Mouse (Mus musculus) telencephalon, adult 2 months (tissue): ENCODE measurements at regions not wholly inside any gene's neighbourhood (a gene's known extent, or its start where the extent isn't known, plus 50 kb on each side); places are given as distances from the start of the nearest gene placed in this dataset.
"Not testable (repeated sequence)": the region's sequence is repeated elsewhere in the genome, so short reads cannot be mapped to it uniquely, and the experiment has no call there.

ENCODE experiments used
- DNase-seq: peaks from one replicate; pipeline ENCODE4 v3.0.0-alpha.2; 2011; ENCODE audit warnings: low read depth, low spot score

DNA sequence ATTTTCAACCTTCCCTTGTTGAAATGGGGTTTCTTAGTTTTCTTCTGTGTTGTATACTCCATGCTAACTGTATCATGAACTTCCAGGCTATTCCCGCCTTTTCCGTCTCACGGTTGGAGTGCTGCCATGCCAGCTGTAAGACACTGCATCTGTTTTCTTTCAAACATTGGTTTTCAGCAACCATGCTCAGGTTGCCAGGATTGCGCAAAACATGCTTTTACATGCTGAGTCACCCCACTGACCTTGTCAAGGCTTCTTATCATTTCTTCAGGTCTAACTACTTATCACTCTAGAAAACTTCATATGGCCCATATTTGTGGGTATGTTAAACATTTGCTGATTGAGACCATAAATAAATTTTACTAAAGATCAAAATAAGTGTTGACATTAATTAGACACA lies 551.2 kb downstream of the Tlr4 start:
- DNase-seq, result no peak

DNA sequence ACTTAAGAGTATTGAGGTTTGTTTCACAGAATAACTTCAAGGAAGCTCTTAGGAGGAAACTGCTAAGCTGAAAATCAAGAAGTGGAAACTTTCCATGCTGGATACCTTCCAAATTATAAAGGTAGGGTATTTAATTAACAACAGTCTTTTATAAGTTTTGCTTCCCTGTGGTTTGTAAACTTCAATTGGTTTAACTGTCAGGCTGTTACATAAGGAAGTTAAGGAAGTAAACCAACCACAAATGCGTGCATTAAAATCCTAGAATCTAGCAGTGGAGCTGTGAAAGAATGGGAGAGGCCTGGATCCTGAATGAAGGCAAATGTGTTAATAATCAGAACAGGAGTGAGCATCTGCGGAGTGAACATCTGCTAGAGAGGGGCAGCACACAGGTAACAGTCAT lies 560.5 kb downstream of the Tlr4 start:
- DNase-seq, result no peak

DNA sequence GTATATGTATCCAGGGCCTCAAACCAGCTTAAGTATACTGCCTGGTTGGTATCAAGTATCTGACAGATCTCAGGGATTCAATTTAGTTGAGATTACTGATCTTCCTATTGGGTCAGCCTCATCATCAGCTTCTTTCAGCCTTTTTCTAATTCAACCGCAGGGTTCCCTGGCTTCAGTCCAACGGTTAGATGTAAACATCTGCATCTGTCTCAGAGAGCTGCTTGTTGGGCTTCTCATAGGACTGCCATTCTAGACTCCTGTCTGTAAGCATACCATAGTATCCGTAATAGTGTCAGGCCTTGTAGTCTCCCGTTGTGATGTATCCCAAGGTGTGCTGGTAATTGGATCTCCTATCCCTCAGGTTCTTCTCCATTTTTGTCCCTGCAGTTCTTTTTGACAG lies 575.6 kb downstream of the Tlr4 start:
- no peak for DNase-seq

DNA sequence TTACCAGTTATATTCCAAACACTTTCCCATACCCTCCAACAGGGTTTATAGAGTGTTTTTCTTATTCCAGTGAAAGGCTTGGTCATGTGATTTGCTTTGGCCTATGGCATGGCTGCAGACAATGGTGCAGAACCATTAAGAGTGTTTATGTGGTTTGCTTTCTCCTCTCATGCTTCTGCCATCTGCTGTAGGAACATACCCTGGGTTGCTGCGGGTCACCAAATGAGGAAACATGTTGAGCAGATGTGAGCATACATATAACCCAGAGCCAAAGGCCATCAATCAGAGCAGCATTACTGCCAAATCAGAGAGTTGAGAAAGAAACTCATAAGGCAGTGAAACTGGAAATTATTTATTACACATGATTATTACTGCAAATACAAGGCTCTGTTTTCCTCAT lies 596.7 kb downstream of the Tlr4 start:
- no peak for DNase-seq

DNA sequence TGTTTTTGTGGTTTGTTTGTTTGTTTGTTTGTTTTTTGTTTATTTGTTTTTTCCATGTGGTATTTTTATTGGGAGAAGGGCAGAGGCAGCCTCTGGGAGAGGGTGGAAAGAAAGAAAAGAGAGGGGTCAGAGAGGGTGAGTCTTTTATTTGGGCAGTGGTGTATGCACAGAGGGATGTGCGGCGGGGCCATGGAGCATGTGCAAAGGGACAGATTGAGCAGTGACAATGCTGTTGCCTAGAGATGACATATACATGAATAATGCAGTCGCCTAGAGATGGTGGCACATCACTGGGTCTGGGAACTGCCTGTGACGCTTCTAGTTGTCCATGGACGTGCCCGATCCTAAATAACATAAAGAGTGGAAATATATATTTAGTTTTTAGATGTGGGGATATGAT lies 598.3 kb downstream of the Tlr4 start:
- DNase-seq, result no peak

DNA sequence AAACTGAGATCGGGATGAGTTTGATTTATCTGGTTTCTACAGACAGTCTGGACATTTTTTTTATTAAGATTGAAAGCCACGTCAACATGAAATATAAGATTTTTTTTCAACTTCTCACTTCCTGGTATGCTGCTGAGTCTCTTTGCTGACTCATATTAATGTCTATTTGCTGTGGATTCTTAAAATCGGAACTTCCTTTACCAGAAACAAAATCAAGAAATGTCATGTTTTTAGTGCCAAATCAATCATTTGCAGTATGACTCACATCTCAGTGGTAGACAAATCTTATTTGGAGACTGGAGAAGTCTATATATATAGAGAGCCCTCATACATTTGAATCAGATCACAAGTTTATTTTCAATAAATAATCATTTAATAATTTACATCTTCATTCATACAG lies 620.5 kb downstream of the Tlr4 start:
- DNase-seq, result no peak

DNA sequence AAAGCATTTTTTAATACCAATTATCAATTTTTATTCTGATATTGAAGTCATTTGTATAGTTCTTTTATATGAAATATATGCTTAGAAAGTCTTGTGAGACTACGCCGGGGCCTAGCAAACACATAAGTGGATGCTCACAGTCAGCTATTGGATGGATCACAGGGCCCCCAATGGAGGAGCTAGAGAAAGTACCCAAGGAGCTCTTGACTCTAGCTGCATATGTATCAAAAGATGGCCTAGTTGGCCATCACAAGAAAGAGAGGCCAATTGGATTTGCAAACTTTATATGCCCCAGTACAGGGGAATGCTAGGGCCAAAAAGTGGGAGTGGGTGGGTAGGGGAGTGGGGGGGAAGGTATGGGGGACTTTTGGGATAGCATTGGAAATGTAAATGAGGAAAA lies 632.5 kb downstream of the Tlr4 start:
- not testable (repeated sequence) for DNase-seq

DNA sequence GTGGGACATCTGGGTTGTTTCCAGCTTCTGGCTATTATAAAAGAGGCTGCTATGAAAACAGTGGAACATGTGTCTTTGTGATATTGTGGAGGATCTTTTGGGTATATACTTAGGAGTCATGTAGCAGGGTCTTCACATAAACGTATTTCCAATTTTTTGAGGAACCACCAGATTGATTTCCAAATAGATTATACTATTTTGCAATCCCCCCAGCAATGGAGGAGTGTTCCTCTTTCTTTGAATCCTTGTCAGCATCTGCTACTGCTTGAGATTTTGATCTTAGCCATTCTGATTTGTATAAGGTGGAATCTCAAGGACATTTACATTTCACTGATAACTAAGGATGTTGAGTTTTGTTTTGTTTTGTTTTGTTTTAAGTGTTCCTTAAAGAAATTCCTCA lies 645.6 kb downstream of the Tlr4 start:
- DNase-seq, result no peak

DNA sequence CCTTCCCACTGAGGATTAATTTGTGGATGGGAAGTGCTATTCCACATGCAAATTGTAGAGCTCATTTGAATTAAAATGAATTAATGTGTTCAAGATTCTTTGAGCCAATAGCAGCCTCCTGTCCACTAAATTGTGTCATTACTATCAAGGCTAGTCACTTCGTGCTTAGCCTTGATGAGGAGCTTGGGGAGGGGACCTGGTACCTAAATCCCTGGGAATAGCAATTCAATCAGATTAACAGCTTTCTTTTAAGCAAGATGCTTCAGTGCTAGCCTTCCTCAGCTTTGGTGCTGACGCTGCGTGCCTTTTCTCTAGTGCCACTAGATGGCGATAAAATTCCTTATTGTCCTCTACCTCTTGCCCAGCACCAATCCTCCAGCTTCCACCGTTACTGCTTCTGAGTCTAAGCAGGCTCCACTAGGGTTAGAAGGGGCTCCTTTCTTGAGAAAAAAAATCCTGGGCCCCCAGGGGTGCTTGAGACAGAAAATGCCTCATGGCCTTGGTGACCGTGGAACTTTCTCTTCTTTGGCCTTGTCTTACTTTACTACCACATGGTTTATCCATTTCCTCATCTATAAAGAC lies 650.0 kb downstream of the Tlr4 start:
- peak; percentile 31 for DNase-seq

DNA sequence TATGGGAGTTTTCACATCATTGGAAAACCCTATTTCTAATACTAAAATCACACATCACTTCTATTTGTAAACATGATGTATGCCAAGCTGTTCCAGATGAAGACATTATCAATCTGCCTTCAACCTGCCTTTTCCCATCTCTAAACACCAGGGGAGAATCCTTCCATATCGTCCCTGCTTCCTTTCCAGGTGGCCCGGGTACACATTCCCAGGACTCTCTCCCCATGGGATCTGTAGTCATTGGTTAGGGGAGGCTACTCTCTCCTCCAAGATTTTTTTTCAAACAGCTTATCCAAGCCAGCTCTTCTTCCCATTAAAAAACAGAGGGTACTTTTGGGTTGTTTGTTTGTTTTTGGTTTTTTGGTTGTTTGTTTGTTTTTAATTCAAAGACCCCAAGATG lies 650.7 kb downstream of the Tlr4 start:
- no peak for DNase-seq

DNA sequence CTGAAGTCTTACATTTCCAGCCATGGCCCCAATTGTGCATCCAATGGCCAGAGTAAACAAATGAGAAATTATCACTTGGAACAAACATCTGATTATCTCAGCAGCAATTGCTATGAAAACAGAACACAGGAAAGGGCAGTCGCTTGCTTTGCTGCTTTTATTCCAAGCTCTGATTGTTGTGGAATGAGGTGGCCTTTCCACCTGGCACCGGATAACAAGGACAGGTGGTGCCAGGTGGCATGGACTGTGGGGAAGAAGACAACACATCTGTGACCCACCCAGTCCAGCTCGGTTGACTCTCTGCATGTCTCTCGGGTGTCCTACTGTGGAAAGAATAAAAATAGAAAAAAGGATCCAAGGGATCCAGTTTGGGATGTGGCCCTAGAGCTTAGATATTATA lies 694.9 kb downstream of the Tlr4 start:
- DNase-seq, result no peak

DNA sequence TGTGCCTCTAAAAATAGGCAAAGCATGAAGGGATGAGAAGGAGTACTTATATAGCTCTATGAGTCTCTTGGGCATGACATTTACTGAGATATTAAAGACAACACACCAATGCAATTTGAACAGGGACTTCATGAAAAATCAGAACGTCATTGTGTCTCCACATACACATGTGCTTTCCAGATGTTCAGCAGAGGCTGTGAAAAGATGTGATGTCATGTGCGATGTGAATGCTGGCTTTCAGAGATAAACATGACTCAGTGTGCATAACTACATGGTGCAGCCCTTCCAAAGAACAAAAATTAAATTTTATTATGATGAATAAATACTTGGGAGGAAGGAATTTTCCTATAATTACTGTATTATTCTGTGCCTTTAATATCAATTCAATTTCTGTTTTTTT lies 695.8 kb downstream of the Tlr4 start:
- DNase-seq, result no peak

DNA sequence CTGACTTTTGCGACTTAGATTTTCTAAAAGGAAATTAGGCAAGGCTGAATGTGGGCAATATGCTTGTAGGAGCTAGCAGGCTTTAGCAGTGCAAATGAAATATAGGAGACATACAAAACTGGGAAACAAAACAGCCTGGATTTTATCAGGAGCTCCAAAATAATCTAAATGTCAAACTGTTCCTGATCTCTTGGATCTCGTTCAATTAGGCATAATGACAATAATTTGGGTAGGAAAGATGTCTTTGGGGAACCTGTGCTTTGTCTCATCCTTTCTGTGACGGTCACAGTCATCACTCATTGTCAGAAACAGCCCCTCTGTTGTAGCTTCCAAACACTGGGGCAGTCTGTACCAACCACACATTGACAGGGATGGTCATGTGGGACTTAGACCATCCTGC lies 702.2 kb downstream of the Tlr4 start:
- no peak for DNase-seq

DNA sequence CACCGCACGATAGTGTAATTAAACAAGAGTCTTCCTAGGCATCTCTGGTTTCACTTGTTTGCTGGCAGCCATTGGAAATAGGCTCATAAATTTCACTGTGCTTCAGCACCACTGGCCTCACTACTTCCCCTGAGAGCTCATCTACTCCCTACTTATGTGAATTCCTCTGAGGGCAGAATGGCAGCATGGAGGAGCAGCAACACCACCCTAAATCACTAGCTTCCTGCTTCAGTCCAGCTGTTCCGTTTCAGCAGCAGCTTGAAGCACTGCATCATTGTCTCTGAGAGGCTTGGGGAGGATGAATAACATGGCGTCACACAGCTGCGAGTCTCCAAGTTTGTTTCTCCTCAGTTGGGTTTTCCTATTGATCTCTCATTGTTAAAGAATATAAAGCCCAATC lies 712.1 kb downstream of the Tlr4 start:
- no peak for DNase-seq

DNA sequence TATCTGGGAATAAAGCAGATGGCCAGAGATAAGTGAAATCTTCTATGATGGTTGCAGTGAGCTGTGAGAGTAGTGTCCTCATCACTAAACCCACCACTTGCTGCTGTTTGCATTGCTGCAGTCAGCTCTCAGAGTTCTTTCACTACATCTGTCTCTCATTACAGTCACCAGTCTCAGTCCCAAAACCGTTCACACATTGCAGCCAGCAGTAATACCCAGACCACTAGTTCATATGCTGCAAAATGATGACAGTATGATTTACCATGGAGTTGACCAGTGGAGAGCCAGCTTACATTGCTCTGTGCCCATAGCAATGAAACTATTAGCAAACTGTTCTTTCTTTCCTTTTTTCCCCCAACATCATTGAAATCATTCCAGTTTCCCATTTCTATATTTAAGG lies 718.6 kb downstream of the Tlr4 start:
- no peak for DNase-seq

DNA sequence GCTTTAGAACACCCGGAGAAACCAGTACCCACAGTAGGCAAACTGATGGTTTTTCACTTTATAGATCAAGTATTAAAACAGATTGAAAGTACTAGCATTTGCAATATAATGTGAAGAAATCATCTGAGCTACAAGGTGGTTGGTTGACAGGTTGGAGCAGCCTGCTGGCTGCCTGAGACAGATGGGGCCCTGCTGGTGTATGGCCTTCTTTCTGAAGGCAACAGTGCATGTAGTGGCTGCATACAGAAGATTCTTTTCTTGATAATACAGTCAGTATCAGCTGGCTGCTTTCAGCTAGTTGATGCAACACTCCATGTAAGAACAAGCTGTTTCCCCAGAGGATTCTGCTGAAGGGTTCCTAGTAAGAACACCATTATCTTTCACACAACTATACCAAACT lies 720.6 kb downstream of the Tlr4 start:
- no peak for DNase-seq

DNA sequence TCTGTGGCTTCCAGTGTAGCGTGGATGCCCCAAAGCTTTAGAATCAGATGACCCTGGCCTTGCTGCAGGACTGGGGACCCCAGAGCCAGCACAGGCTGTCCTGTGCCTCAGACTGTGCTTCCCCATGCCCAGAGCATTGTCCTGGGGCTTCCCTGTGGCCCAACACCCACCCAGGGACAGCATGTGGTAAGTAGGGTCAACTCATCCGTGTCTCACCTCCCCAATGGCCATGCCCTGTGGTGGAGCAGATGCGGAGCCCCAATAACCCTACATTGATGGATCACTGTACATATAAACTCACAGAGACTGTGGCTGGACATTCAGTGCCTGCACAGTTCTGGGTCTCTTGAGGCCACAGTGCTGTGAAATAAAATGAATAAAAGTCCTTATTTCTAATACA lies 726.1 kb downstream of the Tlr4 start:
- no peak for DNase-seq

DNA sequence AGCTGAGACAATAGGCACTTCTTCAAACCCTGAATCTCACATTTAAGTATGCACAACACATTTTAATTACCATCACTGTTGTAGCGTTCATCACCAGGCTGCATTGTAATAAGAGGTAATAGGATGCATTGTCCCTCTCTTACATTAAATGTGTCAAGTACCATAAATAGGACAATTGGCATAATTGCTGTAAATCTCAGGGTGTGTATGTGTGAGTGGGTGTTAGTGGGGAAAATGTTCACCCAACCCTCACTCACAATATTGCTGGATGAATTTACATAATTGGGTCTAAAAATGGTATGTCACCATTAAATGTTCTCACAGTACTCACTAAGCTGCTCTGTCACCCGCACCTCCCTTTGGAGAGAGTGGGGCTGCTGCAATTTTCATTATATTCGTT lies 747.4 kb downstream of the Tlr4 start:
- DNase-seq, result peak; percentile 15

DNA sequence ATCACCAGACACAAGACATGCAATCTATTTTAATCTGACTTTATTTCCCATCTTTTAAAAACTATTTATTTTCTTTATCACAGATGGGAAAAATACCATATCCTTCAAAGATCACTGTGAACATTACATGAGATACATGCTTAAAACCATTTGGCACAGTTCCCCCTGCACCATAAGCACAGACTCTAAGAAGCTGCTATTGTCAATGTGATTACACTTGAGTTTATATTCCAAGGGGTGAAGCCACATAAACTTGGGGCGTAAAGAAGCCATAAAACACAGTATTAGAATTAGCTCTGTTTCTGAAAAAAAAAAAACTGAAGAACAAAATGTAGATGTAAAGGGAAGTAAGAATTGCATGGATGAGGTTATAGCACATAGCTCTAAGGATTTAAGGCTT lies 762.1 kb downstream of the Tlr4 start:
- no peak for DNase-seq

DNA sequence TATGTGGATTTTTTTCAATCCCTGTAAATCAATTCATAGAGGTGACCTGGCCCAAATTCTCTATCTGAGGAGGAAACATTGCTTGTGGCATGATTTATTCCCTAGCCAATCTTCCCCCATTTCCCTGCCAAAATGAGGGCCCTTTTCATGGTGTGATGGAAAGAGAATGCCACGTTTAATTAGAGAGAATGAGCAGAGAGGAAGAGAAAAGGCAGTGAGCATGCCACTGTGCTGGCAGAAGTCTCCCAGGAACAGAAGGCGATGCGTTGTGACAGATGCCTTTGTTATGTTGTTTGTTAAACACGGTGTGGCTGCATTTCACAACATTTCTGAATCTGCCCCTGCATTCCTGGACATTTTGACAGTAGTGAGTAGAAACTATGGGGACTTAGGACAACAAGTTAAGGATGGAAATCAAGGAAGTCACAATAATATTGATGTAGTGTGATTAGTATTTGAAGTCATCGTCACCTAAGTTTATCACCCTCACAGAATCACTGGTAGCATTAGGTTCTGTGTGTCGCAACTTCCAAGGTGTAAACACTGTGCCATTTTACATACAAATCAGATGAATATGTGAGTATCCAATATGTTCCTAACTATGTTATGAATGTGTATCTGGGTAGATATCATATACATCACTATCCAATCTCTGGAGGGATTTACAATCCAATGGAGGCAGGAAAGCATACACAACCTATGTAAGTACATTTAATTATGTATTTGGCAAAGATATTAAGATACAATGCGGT lies 762.8 kb downstream of the Tlr4 start:
- no peak for DNase-seq

DNA sequence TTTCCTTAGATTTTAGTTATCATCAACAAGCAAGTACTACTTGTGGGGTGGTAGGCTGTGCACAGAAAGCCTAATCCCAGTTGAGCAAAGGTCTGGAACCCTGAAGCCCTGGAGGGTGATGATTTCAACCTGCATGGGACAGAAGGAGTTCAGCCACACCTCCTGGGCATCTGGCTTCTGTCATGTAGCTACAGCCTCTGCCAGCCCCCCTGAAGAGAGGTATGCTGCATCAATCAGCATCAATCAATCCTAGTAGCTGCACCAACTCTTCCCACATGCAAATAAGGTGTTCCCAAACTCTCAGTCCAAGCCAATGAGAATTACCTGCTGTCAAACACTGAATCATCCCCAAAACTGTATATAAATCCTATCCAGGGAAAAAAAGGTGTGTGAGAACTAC lies 779.8 kb downstream of the Tlr4 start:
- DNase-seq, result no peak

DNA sequence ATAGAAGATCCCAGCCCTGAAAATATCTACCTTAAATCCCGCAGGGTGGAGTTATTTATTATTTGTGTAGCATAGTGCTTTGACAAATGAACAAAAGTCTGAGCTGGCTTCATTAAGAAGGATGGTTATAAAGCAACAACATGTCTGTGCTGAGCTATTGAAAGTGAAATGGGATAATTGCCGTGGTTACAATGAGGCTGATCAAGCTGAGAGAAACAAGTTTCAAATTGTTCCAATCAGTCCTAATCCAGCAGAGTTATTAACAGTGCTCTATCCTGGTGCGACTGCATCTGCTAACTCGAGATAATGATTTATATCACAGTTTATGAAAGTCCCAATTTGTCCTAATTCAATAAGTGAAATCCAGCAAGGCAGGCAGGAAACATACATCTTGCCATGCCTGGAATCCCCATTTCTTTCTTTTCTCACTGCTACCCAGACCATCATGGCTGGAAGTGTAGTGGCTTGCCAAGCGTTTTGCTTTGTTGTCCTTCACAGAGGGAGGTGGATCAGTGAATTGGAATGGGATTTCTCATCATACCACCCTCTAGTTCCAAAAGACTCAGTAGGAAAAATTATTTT lies 787.2 kb downstream of the Tlr4 start:
- no peak for DNase-seq

DNA sequence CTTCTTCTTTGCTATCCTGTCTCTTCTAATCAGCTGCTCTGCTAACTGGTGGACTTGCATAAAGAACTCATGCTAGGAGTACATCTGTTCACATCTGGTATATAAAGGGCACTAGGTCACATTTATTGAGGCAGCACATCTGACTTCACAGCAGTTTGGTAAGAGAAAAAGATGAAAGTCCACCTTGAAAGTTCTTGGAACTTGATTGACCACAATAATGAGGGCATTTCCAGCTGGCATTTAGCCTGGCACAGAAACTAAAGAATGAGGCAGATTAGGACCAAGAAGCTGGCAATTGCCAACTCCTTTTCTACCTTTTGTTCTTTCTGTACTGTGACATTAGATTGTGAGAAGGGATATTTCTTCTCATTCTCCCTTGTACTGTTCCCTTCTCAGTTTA lies 799.3 kb downstream of the Tlr4 start:
- no peak for DNase-seq

DNA sequence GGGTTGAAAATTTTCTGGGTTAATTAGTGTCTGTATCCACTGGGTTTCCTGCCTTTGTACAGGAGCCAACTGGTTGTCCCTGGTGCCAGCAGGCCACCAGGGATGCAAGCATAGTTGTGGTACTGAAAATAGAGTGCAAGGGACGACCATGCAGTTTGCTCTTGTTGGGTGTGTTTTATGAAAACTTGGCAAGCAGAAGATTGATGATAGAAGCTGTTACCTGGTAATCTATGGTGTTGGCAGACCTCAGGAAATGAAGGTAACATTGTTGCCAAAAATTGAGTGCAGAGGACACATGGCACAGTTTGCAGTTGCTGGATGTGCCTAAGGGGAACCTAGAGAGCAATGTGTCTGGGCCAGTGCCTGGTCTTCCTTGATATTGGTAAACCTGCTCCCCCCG lies 818.7 kb downstream of the Tlr4 start:
- no peak for DNase-seq
